Mouse (Mus musculus) layer of hippocampus, adult 18-20 months (tissue): ENCODE results near the gene Olfr1158. TPM values are rescaled to one million over a fixed set of nuclear protein-coding genes. Genes with fewer than 3 reads are reported as not detected.
"Not testable (repeated sequence)": the region's sequence is repeated elsewhere in the genome, so short reads cannot be mapped to it uniquely, and the experiment has no call there.

ENCODE experiments used
- DNase-seq, 2 experiments: peaks; one replicate each; pipeline ENCODE4 v3.0.0; 2022; ENCODE audit warnings: low spot score in 2 of 2
- long read RNA-seq: library from polyadenylated mRNA; stranded (forward); transcript quantifications from one replicate; pipeline ENCODE4 v2.0.0, GENCODE M21; 2021
- total RNA-seq, 2 experiments: library from RNA; stranded (reverse); gene quantifications; 2 replicates each; pipeline ENCODE4 v1.2.3; 2021

Olfr1158 gene
- not detected for total RNA-seq
- long read RNA-seq: 0 reads

GRCm38 (mm10) chr2:87989813-87990212 is at the start of gene Olfr1158:
TSS of gene Olfr1158 (plus strand) at chr2:87990113.
- DNase-seq: no peak

DNA sequence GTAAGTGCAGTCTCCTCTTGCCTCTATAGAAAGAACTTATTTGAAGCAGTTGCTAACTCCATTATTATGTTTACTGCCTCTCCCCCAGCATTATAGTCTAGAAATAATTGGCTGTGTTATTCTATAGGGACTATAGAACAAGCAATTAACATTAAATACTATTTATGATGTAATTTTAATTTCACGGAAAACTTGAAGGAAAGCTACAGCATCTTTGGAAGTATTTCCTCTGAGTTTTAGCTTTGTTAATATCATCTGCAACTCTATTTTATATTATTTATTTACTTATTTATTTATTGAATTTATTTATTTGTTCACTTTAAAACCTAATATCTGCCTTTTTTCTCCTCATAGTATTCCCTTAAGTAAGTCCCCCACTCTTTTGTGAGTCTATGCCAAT is 44.9 kb upstream of the Olfr1158 start, which contains the start of gene Olfr1155:
Gene Olfr1155 (minus strand): TSS at position 101 of the 400 bp plus-strand sequence.
- no peak for DNase-seq

GRCm38 (mm10) chr2:87953000-87953399 is 36.9 kb upstream of the Olfr1158 start, which contains the start of gene Olfr1156:
TSS of gene Olfr1156 (minus strand) at chr2:87953100.
- DNase-seq: no peak

DNA sequence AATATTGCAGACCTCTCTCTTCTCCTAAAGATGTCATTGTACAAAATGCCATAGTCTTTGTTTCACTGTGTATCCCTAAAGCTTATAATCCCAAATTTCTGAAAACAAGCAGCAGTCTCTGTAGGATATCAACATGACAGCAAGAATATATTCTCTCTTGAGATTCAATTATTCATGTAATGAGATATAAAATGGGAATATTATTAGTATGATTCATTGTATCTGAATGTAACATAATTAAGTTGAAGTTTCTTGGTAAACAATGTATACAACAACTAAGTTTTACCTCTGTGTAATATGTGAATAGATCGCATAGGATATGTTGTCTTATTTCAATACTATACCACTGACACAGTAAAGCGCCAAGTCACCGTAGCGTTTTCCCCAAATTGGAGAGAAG is 21.7 kb upstream of the Olfr1158 start, which contains the start of gene Olfr1157:
Gene Olfr1157 (minus strand): TSS at position 101 of the 400 bp plus-strand sequence.
- no peak for DNase-seq

DNA sequence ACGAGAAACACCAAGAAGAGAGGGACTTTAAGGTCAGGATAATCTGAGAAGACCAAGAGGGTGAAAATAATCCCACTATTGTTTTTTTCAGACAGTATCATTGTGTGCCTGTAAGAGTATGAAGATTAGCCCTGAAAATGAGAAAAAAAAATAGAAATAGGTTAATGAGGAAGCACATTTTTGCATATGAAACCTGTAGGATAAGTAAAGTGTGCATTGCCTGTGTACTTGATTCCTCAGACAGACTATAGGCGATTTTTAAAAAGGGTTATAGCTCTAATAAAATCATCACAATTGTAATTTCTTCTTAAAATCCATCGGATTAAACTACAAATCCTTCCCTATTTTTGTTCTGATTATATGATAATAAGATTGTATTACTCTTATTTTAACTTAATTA is 15.3 kb upstream of the Olfr1158 start, which contains the start of gene Olfr74:
Gene Olfr74 (minus strand): TSS at position 101 of the 400 bp plus-strand sequence.
- DNase-seq: no peak

DNA sequence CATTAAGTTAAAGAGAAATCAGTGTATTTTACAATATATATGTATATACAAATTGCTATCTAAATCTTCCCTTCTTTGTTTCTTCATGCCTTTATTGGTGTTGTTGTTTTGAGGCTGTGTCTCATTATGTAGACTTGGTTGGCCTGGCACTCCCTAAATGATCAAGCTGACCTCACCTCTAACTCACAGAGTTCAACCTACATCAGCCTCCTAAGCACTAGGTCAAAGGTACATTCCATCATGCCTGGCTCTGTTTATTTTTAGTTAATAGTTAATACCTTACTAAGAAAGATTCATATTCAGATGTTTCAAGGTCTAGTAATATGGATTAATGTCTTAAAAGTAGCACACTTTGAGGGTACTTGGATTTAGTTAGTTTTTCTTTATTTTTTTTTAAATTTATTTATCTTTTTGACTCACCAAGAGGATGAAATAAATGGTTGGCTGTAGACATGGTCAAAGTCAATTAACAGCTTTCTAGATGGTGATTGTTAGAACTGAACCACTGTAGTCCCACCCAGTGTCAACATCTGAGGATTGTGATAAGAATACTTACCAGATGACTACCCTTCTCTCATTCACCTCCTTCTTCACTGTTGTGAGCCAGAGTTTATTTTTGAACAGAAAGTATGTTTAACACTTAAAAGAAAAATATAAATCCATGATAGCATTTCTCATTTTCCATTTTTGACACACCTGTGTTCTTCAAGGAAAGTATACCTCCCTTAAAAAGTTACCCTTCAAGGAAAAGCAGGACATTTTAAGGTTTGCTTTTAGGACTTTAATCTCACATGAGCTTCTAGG is 17.8 kb downstream of the Olfr1158 start, which contains the start of gene Olfr1160:
Gene Olfr1160 (minus strand): TSS at position 754 of the 804 bp plus-strand sequence.
- DNase-seq: no peak

DNA sequence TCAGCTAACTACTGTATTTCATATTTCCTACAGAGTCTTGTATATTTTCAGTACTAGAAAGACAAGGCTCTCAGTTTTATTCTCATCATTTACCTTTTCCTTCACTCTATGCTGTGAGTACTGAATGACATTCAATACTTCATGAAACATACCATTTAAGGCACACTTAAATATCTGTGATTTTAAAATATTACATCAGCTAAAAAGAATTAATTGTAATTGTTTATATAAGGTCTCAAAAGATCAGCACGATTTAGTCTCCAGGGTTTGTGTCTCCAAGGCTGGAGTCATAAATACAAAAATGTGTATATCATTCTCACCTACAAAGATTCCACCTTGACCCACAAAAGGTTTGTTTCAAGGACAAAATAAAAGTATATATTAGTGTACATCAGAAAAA is 32.6 kb downstream of the Olfr1158 start, which contains the start of gene Olfr1161:
Gene Olfr1161 (plus strand): TSS at position 301 of the 400 bp plus-strand sequence.
- not testable (repeated sequence) for DNase-seq

GRCm38 (mm10) chr2:88037599-88037998 is 47.7 kb downstream of the Olfr1158 start, which contains the start of gene Olfr73:
TSS of gene Olfr73 (minus strand) at chr2:88037699.
- no peak for DNase-seq

Other genes starting within 250 kb of the Olfr1158 start
- not detected for gene Olfr1140, start 246.4 kb upstream of the Olfr1158 start, total RNA-seq
- not detected for gene Olfr1141, start 236.1 kb upstream of the Olfr1158 start, total RNA-seq
- not detected for gene Olfr152, start 210.6 kb upstream of the Olfr1158 start, total RNA-seq
- not detected for gene Olfr1143, start 189.5 kb upstream of the Olfr1158 start, total RNA-seq
- not detected for gene Olfr1145, start 180.3 kb upstream of the Olfr1158 start, total RNA-seq
- gene Olfr1148, start 159.6 kb upstream of the Olfr1158 start, total RNA-seq: not detected
- not detected for gene Olfr1150-ps1, start 146.1 kb upstream of the Olfr1158 start, total RNA-seq
- gene Olfr1151, start 134.3 kb upstream of the Olfr1158 start, total RNA-seq: not detected
- not detected for gene Olfr1152, start 123.6 kb upstream of the Olfr1158 start, total RNA-seq
- gene Olfr1153, start 95.2 kb upstream of the Olfr1158 start, total RNA-seq: not detected
- gene Olfr1154, start 84.9 kb upstream of the Olfr1158 start, total RNA-seq: not detected
- gene Olfr1155, start 45.0 kb upstream of the Olfr1158 start, total RNA-seq: not detected
- under 1 TPM in 1 of 2 experiments, not detected in 1; 0.10 TPM for gene Olfr1156, start 37.0 kb upstream of the Olfr1158 start, total RNA-seq
- not detected for gene Olfr1157, start 21.8 kb upstream of the Olfr1158 start, total RNA-seq
- not detected for gene Olfr74, start 15.4 kb upstream of the Olfr1158 start, total RNA-seq
- not detected for gene Olfr1160, start 18.2 kb downstream of the Olfr1158 start, total RNA-seq
- gene Olfr1161, start 32.7 kb downstream of the Olfr1158 start, total RNA-seq: not detected
- not detected for gene Olfr73, start 47.6 kb downstream of the Olfr1158 start, total RNA-seq
- not detected for gene Olfr1162, start 61.0 kb downstream of the Olfr1158 start, total RNA-seq
- gene Olfr1163, start 81.7 kb downstream of the Olfr1158 start, total RNA-seq: not detected
- not detected for gene Olfr1164, start 103.9 kb downstream of the Olfr1158 start, total RNA-seq
- not detected for gene Olfr1166, start 138.2 kb downstream of the Olfr1158 start, total RNA-seq
- not detected for gene Olfr1167, start 165.1 kb downstream of the Olfr1158 start, total RNA-seq
- not detected for gene Olfr1168, start 191.8 kb downstream of the Olfr1158 start, total RNA-seq
- not detected for gene Olfr1170, start 238.2 kb downstream of the Olfr1158 start, total RNA-seq